Mouse (Mus musculus) intestine, postnatal 0 days (tissue): ENCODE measurements around the gene Mlxipl. TPM values are rescaled to one million over a fixed set of nuclear protein-coding genes. Genes with fewer than 3 reads are reported as not detected.
A peak's percentile ranks its signal among the peaks of the same experiment; 100 is the strongest.

Experiments
- ATAC-seq: fragments of 200-750 bp; cut with Nextera tagmentation; 2 replicates; pipeline ENCODE4 v1.8.0; 2017; ENCODE audit warnings: mild to moderate bottlenecking, moderate TSS enrichment, moderate library complexity
- H3K27ac ChIP-seq: fragments of 300-500 bp; sonication (generic); 2 replicates; pipeline ENCODE4 v1.5.1; 2014; ENCODE audit warnings: mild to moderate bottlenecking, low read depth, low read length, moderate library complexity
- H3K27me3 ChIP-seq: fragments of 300-500 bp; sonication (generic); replicated peaks from 2 replicates; pipeline ENCODE4 v1.6.1; 2014; ENCODE audit warnings: low read length, mixed read lengths; ENCODE audit not compliant: control insufficient read depth, insufficient read depth
- H3K36me3 ChIP-seq: fragments of 300-500 bp; sonication (generic); 2 replicates; pipeline ENCODE4 v1.6.1; 2014; ENCODE audit warnings: mild to moderate bottlenecking, moderate library complexity; ENCODE audit not compliant: control insufficient read depth, insufficient read depth
- H3K4me1 ChIP-seq: fragments of 300-500 bp; sonication (generic); replicated peaks from 2 replicates; pipeline ENCODE4 v1.6.1; 2014; ENCODE audit warnings: antibody characterized with exemption, low read length, mixed read lengths; ENCODE audit not compliant: control insufficient read depth, insufficient read depth
- H3K4me2 ChIP-seq: fragments of 300-500 bp; sonication (generic); replicated peaks from 2 replicates; pipeline ENCODE4 v1.6.1; 2014; ENCODE audit warnings: low read depth, mild to moderate bottlenecking, moderate library complexity
- H3K4me3 ChIP-seq: fragments of 300-500 bp; sonication (generic); 2 replicates; pipeline ENCODE4 v1.5.1; 2014; ENCODE audit warnings: low read depth, low read length
- H3K9ac ChIP-seq: fragments of 300-500 bp; sonication (generic); 2 replicates; pipeline ENCODE4 v1.6.1; 2014; ENCODE audit warnings: mild to moderate bottlenecking, low read depth, low read length
- H3K9me3 ChIP-seq: fragments of 300-500 bp; sonication (generic); 2 replicates; pipeline ENCODE4 v1.6.1; 2016; ENCODE audit warnings: mixed run types; ENCODE audit not compliant: control insufficient read depth
- CTCF ChIP-seq: sonication (generic); IDR thresholded peaks from 2 replicates; pipeline ENCODE4 v1.5.1; 2016; ENCODE audit warnings: low read depth, mild to moderate bottlenecking, control low read depth, antibody characterized with exemption, moderate library complexity
- WGBS: fragments of 180-500 bp; shearing (Covaris S2); extraction: QIAGEN DNeasy Blood & Tissue Kit; methylation state at CpG from one replicate; pipeline ENCODE4 v1.1.7; 2014; 5-methylcytosine and 5-hydroxymethylcytosine counted together
- polyA plus RNA-seq: library from polyadenylated mRNA; unstranded; fragments of >200 nt; fragmentation: Nextera tagmentation; extraction: Ambion mirVana; gene quantifications from 2 replicates; pipeline ENCODE4 v1.2.1, GENCODE M21; 2015

Mlxipl gene
- polyA plus RNA-seq, 1 experiment from 2014 or later, result 13.7 TPM

- under 1% methylated on average over 94 of the region's 102 CpGs for WGBS
- peak overlapping the region; percentile 100 for H3K4me3 ChIP-seq
- H3K4me1 ChIP-seq, result peaks cover 6% of the 10 kb centered on the region; the same call in 1 of the 2 replicates
- no peaks in the 10 kb centered on the region for H3K9me3 ChIP-seq
- TF ChIP-seq CTCF, result no peak
- ATAC-seq, result peak; percentile 42
- H3K9ac ChIP-seq, result peak overlapping the region; percentile 94
- H3K27ac ChIP-seq, result peak overlapping the region; percentile 94
- peak overlapping the region; percentile 78 for H3K4me2 ChIP-seq
- no peaks in the 10 kb centered on the region for H3K27me3 ChIP-seq
- no peaks in the 10 kb centered on the region; the same call in none of the 2 replicates for H3K36me3 ChIP-seq
Measured at GRCm38 (mm10) chr5:135187349-135188213, 97.9 kb downstream of the Mlxipl start.

Other genes with a start within 250 kb of the Mlxipl start
- gene Tmem270, start 183.2 kb upstream of the Mlxipl start, polyA plus RNA-seq, result not detected in 2 replicates
- gene Cldn13, start 174.4 kb upstream of the Mlxipl start, polyA plus RNA-seq, result not detected in 2 replicates
- gene Mettl27, start 157.5 kb upstream of the Mlxipl start, polyA plus RNA-seq, result 30.3 and 31.4 TPM in 2 replicates
- 62.1 and 76.6 TPM in 2 replicates for gene Cldn4, start 143.0 kb upstream of the Mlxipl start, polyA plus RNA-seq
- 96.0 and 116 TPM in 2 replicates for gene Cldn3, start 103.7 kb upstream of the Mlxipl start, polyA plus RNA-seq
- 60.1 and 61.9 TPM in 2 replicates for gene Abhd11, start 80.7 kb upstream of the Mlxipl start, polyA plus RNA-seq
- gene Stx1a, start 66.4 kb upstream of the Mlxipl start, polyA plus RNA-seq, result 5.6 and 6.5 TPM in 2 replicates
- gene Dnajc30, start 25.7 kb upstream of the Mlxipl start, polyA plus RNA-seq, result 35.9 and 40.7 TPM in 2 replicates
- gene Bud23, start 24.9 kb upstream of the Mlxipl start, polyA plus RNA-seq, result 40.0 and 40.6 TPM in 2 replicates
- gene Vps37d, start 11.6 kb upstream of the Mlxipl start, polyA plus RNA-seq, result 2.5 and 2.9 TPM in 2 replicates
- gene Tbl2, start 59.8 kb downstream of the Mlxipl start, polyA plus RNA-seq, result 17.7 and 18.0 TPM in 2 replicates
- gene Bcl7b, start 78.4 kb downstream of the Mlxipl start, polyA plus RNA-seq, result 65.1 and 65.7 TPM in 2 replicates
- gene Baz1b, start 97.4 kb downstream of the Mlxipl start, polyA plus RNA-seq, result 11.0 and 12.0 TPM in 2 replicates
- gene Fzd9, start 161.3 kb downstream of the Mlxipl start, polyA plus RNA-seq, result 0.07 and 0.18 TPM in 2 replicates